ENCODE assay signal across 14 mouse cellular contexts in genomic region chr1:74290141-74290540, GRCm38 (mm10). TPM values are rescaled to one million over a fixed set of nuclear protein-coding genes. Genes with fewer than 3 reads are reported as not detected.
DNase-seq lines count a peak whose midpoint lies in the region; ATAC-seq and TF ChIP-seq lines count a peak whose summit lies in the region.
"Had no signal": no experiment of that assay in that cellular context is flagged by ENCODE, and none has a peak within 500 bp of the region (broad histone marks: within the 10 kb centered on the region; RNA-seq: fewer than 3 reads in every experiment).

No protein-coding gene starts in this region.

- 54% methylated on average over 5 of the region's 5 CpGs for WGBS in heart, adult 2 months
- 86% methylated on average over 5 of the region's 5 CpGs for WGBS in liver, embryonic 13.5 days (ENCODE audit: insufficient replicate concordance)
- WGBS in liver, postnatal 0 days (ENCODE audit: insufficient replicate concordance) = 80% methylated on average over 5 of the region's 5 CpGs

- peak in 1 of 2 experiments; percentile 41 for DNase-seq in heart, adult 2 months
- no peak for DNase-seq in heart, adult 9 months (ENCODE audit: low spot score in 2 of 2)
- DNase-seq in liver, embryonic 13.5 days = no peak
- DNase-seq in liver, postnatal 0 days = no peak
- peak; percentile 63 to 72 for DNase-seq in cerebellum, postnatal 10 days
- peak; percentile 64 to 70 for DNase-seq in heart, postnatal 10 days
- DNase-seq: retina, postnatal 1 day had no signal

- intact Hi-C loops in heart, adult 2 months (cut with DNase I) = no loop called here
- intact Hi-C loops in heart, postnatal 10 days (cut with DNase I) = no loop called here

- peaks cover 39% of the 10 kb centered on the region for H3K4me1 ChIP-seq in heart, adult 2 months (ENCODE audit: control insufficient read depth, insufficient read depth, low read length)
- peaks cover 69% of the 10 kb centered on the region for H3K4me1 ChIP-seq in liver, embryonic 13.5 days (replicated peaks)
- H3K4me1 ChIP-seq in liver, postnatal 0 days (ENCODE audit: insufficient read depth) = peaks cover 23% of the 10 kb centered on the region

- peak overlapping the region; percentile 15 for H3K27ac ChIP-seq in heart, adult 2 months
- H3K27ac ChIP-seq in liver, embryonic 13.5 days = peak overlapping the region; percentile 9; the same call in 1 of the 2 replicates
- H3K27ac ChIP-seq in liver, postnatal 0 days (ENCODE audit: low read depth) = no peak overlapping the region
- H3K27ac ChIP-seq: embryonic facial prominence, embryonic 12.5 days had no signal

- ATAC-seq in liver, embryonic 13.5 days (ENCODE audit: low read depth) = no peak
- no peak for ATAC-seq in liver, postnatal 0 days
- ATAC-seq in erythroid progenitor cell, adult 5-6 weeks (replicated peaks; ENCODE audit: low FRiP score, poor library complexity, severe bottlenecking) = no peak
- ATAC-seq in megakaryocyte, adult 5-6 weeks (ENCODE audit: poor library complexity, severe bottlenecking) = no peak
- ATAC-seq: CD4-positive, CD25-positive, alpha-beta regulatory T cell, adult 4 months; Patski had no signal

- peaks cover 15% of the 10 kb centered on the region for H3K36me3 ChIP-seq in heart, adult 2 months (ENCODE audit: control insufficient read depth, insufficient read depth, low read length)
- peaks cover 58% of the 10 kb centered on the region for H3K36me3 ChIP-seq in liver, embryonic 13.5 days
- H3K36me3 ChIP-seq in liver, postnatal 0 days (replicated peaks; ENCODE audit: insufficient read depth, low read length) = peaks cover 25% of the 10 kb centered on the region

- no peaks in the 10 kb centered on the region for H3K27me3 ChIP-seq in heart, adult 2 months (ENCODE audit: control insufficient read depth, insufficient read depth, low read length)
- no peaks in the 10 kb centered on the region for H3K27me3 ChIP-seq in liver, embryonic 13.5 days
- H3K27me3 ChIP-seq in liver, postnatal 0 days (ENCODE audit: insufficient read depth, low read length) = no peaks in the 10 kb centered on the region
- H3K27me3 ChIP-seq: embryonic facial prominence, embryonic 12.5 days; Patski had no signal

- H3K9me3 ChIP-seq in liver, embryonic 13.5 days (replicated peaks) = no peaks in the 10 kb centered on the region
- no peaks in the 10 kb centered on the region for H3K9me3 ChIP-seq in liver, postnatal 0 days (ENCODE audit: low read length)
- H3K9me3 ChIP-seq: embryonic facial prominence, embryonic 12.5 days had no signal

- H3K79me2 ChIP-seq in heart, adult 2 months (replicated peaks; ENCODE audit: control insufficient read depth, insufficient read depth, low read length) = no peaks in the 10 kb centered on the region

- no peak for TF ChIP-seq CTCF in heart, adult 2 months (IDR thresholded peaks at IDR 0.05)
- TF ChIP-seq CTCF in liver, postnatal 0 days (IDR thresholded peaks at IDR 0.05; ENCODE audit: low read depth) = no peak

- no peak overlapping the region for H3K4me2 ChIP-seq in liver, embryonic 13.5 days
- no peak overlapping the region for H3K4me2 ChIP-seq in liver, postnatal 0 days (ENCODE audit: low read depth, low read length)
- H3K4me2 ChIP-seq: embryonic facial prominence, embryonic 12.5 days had no signal

- H3K4me3 ChIP-seq in heart, adult 2 months = no peak overlapping the region
- H3K4me3 ChIP-seq in liver, embryonic 13.5 days (replicated peaks) = no peak overlapping the region
- no peak overlapping the region for H3K4me3 ChIP-seq in liver, postnatal 0 days (ENCODE audit: low read depth, low read length)
- H3K4me3 ChIP-seq: embryonic facial prominence, embryonic 12.5 days had no signal

- TF ChIP-seq POLR2A in heart, adult 2 months (IDR thresholded peaks at IDR 0.05; ENCODE audit: insufficient read depth, low read depth, low read length) = no peak

- TF ChIP-seq EP300 in heart, adult 2 months (IDR thresholded peaks at IDR 0.05; ENCODE audit: insufficient read depth, low read depth, low read length) = no peak
- TF ChIP-seq EP300 in liver, postnatal 0 days (IDR thresholded peaks at IDR 0.05; ENCODE audit: low read depth) = no peak

- 0 out of 2 replicates have a peak overlapping the region, but pooled peaks have one; percentile 3 for H3K9ac ChIP-seq in heart, adult 2 months (ENCODE audit: low read depth, low read length)
- H3K9ac ChIP-seq in liver, embryonic 13.5 days = no peak overlapping the region
- no peak overlapping the region for H3K9ac ChIP-seq in liver, postnatal 0 days (replicated peaks)
- H3K9ac ChIP-seq: embryonic facial prominence, embryonic 12.5 days had no signal

RNA-seq across cellular contexts. Expression of gene Pnkd, which starts 5.4 kb away (rescaled TPM):
- total RNA-seq in heart, adult 2 months (2021) = 100 to 1,000 TPM; 126 to 140 TPM
- polyA plus RNA-seq in heart, adult 2 months (2012; rRNA removed) = 104 and 113 TPM in 2 replicates
- 36.5 and 39.8 TPM in 2 replicates for polyA plus RNA-seq in liver, embryonic 13.5 days (2015; fragmentation: Nextera tagmentation; extraction: Ambion mirVana)
- polyA plus RNA-seq in liver, postnatal 0 days (2015; fragmentation: Nextera tagmentation; extraction: Ambion mirVana) = 46.7 and 50.0 TPM in 2 replicates
- total RNA-seq in heart, postnatal 10 days (2021) = 100 to 1,000 TPM; 205 to 211 TPM
- total RNA-seq in erythroid progenitor cell, adult 5-6 weeks (2015; ENCODE audit: low replicate concordance) = 6.5 and 12.2 TPM in 2 replicates
- total RNA-seq in erythroid progenitor cell, adult 5-6 weeks (2017; ENCODE audit: low replicate concordance) = 0.76 and 1.8 TPM in 2 replicates
- 23.5 and 23.6 TPM in 2 replicates for total RNA-seq in megakaryocyte, adult 5-6 weeks (2015)
- 7.7 and 8.9 TPM in 2 replicates for total RNA-seq in megakaryocyte, adult 5-6 weeks (2017)

RNA-seq across cellular contexts. Expression of gene Aamp, which starts 5.6 kb away (rescaled TPM):
- 100 to 1,000 TPM in 1 of 2 experiments, 10 to 100 TPM in 1; 89.3 to 100 TPM for total RNA-seq in heart, adult 2 months (2021)
- polyA plus RNA-seq in heart, adult 2 months (2012; rRNA removed) = 116 and 135 TPM in 2 replicates
- 104 and 107 TPM in 2 replicates for polyA plus RNA-seq in liver, embryonic 13.5 days (2015; fragmentation: Nextera tagmentation; extraction: Ambion mirVana)
- 105 and 109 TPM in 2 replicates for polyA plus RNA-seq in liver, postnatal 0 days (2015; fragmentation: Nextera tagmentation; extraction: Ambion mirVana)
- 100 to 1,000 TPM; 103 to 109 TPM for total RNA-seq in heart, postnatal 10 days (2021)
- 12.6 and 14.3 TPM in 2 replicates for total RNA-seq in erythroid progenitor cell, adult 5-6 weeks (2015; ENCODE audit: low replicate concordance)
- total RNA-seq in erythroid progenitor cell, adult 5-6 weeks (2017; ENCODE audit: low replicate concordance) = 17.1 and 26.6 TPM in 2 replicates
- 27.8 and 33.6 TPM in 2 replicates for total RNA-seq in megakaryocyte, adult 5-6 weeks (2015)
- total RNA-seq in megakaryocyte, adult 5-6 weeks (2017) = 48.2 and 59.5 TPM in 2 replicates

RNA-seq across cellular contexts. Expression of gene Gpbar1, which starts 11.8 kb away (rescaled TPM):
- total RNA-seq in heart, adult 2 months (2021) = not detected
- polyA plus RNA-seq in heart, adult 2 months (2012; rRNA removed) = 0.14 and 0.15 TPM in 2 replicates
- 0.64 and 0.75 TPM in 2 replicates for polyA plus RNA-seq in liver, embryonic 13.5 days (2015; fragmentation: Nextera tagmentation; extraction: Ambion mirVana)
- polyA plus RNA-seq in liver, postnatal 0 days (2015; fragmentation: Nextera tagmentation; extraction: Ambion mirVana) = 0.20 and 0.22 TPM in 2 replicates
- not detected for total RNA-seq in heart, postnatal 10 days (2021)
- not detected in 2 replicates for total RNA-seq in erythroid progenitor cell, adult 5-6 weeks (2015; ENCODE audit: low replicate concordance)
- not detected in 2 replicates for total RNA-seq in erythroid progenitor cell, adult 5-6 weeks (2017; ENCODE audit: low replicate concordance)
- not detected in 2 replicates for total RNA-seq in megakaryocyte, adult 5-6 weeks (2015)
- not detected in 2 replicates for total RNA-seq in megakaryocyte, adult 5-6 weeks (2017)
- total RNA-seq: heart, adult 18-20 months; left cerebral cortex, postnatal 10 days had no signal
- polyA plus RNA-seq: embryonic facial prominence, embryonic 12.5 days had no signal

RNA-seq across cellular contexts. Expression of gene Tmbim1, which starts 15.3 kb away (rescaled TPM):
- 10 to 100 TPM; 41.3 to 48.1 TPM for total RNA-seq in heart, adult 2 months (2021)
- polyA plus RNA-seq in heart, adult 2 months (2012; rRNA removed) = 97.1 and 148 TPM in 2 replicates
- 15.9 and 18.0 TPM in 2 replicates for polyA plus RNA-seq in liver, embryonic 13.5 days (2015; fragmentation: Nextera tagmentation; extraction: Ambion mirVana)
- polyA plus RNA-seq in liver, postnatal 0 days (2015; fragmentation: Nextera tagmentation; extraction: Ambion mirVana) = 18.5 and 18.7 TPM in 2 replicates
- 10 to 100 TPM; 43.2 to 45.8 TPM for total RNA-seq in heart, postnatal 10 days (2021)
- total RNA-seq in erythroid progenitor cell, adult 5-6 weeks (2015; ENCODE audit: low replicate concordance) = not detected in 2 replicates
- 0.45 and 0.90 TPM in 2 replicates for total RNA-seq in erythroid progenitor cell, adult 5-6 weeks (2017; ENCODE audit: low replicate concordance)
- total RNA-seq in megakaryocyte, adult 5-6 weeks (2015) = 13.6 and 15.5 TPM in 2 replicates
- 11.3 and 13.8 TPM in 2 replicates for total RNA-seq in megakaryocyte, adult 5-6 weeks (2017)

RNA-seq across cellular contexts. Expression of gene Arpc2, which starts 54.3 kb away (rescaled TPM):
- 100 to 1,000 TPM; 130 to 132 TPM for total RNA-seq in heart, adult 2 months (2021)
- polyA plus RNA-seq in heart, adult 2 months (2012; rRNA removed) = 85.5 and 111 TPM in 2 replicates
- polyA plus RNA-seq in liver, embryonic 13.5 days (2015; fragmentation: Nextera tagmentation; extraction: Ambion mirVana) = 226 and 264 TPM in 2 replicates
- polyA plus RNA-seq in liver, postnatal 0 days (2015; fragmentation: Nextera tagmentation; extraction: Ambion mirVana) = 238 and 254 TPM in 2 replicates
- total RNA-seq in heart, postnatal 10 days (2021) = 100 to 1,000 TPM; 213 to 219 TPM
- 228 and 243 TPM in 2 replicates for total RNA-seq in erythroid progenitor cell, adult 5-6 weeks (2015; ENCODE audit: low replicate concordance)
- total RNA-seq in erythroid progenitor cell, adult 5-6 weeks (2017; ENCODE audit: low replicate concordance) = 69.4 and 89.7 TPM in 2 replicates
- total RNA-seq in megakaryocyte, adult 5-6 weeks (2015) = 1,564 and 1,782 TPM in 2 replicates
- 803 and 834 TPM in 2 replicates for total RNA-seq in megakaryocyte, adult 5-6 weeks (2017)

Comparison
In these comparisons a context has a peak if more than half of its experiments do, and no peak if none do; other contexts are left out.
1. DNase-seq: peak in cerebellum, postnatal 10 days (2 of 2) and heart, postnatal 10 days (2 of 2); none in heart, adult 9 months (0 of 2), liver, embryonic 13.5 days (single experiment) and liver, postnatal 0 days (single experiment).
2. RNA of gene Pnkd, which starts 5.4 kb away (total RNA-seq): 205 to 211 TPM in heart, postnatal 10 days and 126 to 140 TPM in heart, adult 2 months; 7.7 to 23.6 TPM in megakaryocyte, adult 5-6 weeks and 0.76 to 12.2 TPM in erythroid progenitor cell, adult 5-6 weeks; every median in the first group is over 4 times any median in the second.